Mouse (Mus musculus): ENCODE data around the gene Scgb2b19.
"Not testable (repeated sequence)": the region's sequence is repeated elsewhere in the genome, so short reads cannot be mapped to it uniquely, and the experiment has no call there.

Gene Scgb2b19

DNA sequence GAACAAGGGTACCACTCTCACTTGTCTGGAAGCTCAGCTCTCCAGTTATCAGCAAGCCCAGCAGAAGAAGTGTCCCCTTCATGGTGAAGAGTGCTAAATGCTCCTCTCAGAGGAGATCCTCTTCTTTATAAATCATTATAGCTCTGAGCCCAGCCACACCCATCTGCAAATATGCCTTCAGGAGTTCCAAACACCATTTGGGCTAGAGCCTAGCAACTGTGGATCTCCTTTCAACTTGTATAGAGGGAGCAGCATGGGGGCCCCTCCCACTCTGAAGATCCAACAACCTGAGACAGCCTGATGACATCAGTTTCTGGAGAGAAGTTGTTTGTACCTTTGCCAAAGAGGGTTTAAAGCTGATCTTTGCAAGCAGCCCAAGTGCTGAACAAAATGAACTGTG is at the start of gene Scgb2b19:
Gene Scgb2b19 (minus strand): TSS at position 101 of the 400 bp plus-strand sequence.
- DNase-seq (ENCODE audit: low spot score): not testable (repeated sequence)

DNA sequence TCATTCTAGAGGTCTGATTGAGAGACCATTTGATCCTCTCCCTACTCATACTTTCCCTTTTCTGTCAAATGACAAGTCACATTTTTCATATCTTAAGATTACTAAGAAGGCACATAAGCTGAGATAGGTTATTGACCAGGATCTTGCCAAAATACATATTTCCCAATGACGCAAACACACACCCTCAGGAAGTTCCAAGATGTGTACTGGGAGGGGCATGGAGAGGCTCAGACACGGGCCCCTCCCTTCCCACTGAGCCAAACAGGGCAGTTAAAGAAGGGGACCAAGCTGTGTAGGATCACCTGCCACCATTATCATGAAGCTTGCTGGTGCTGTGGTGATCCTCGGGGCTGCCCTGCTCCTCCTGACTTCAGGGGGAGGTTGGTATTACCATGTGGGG is 6.9 kb upstream of the Scgb2b19 start, which contains the start of gene Scgb1b19:
Gene Scgb1b19 (plus strand): TSS at position 301 of the 400 bp plus-strand sequence.
- not testable (repeated sequence) for DNase-seq (ENCODE audit: low spot score)

All from yolk sac, embryonic 10.5 days (tissue).